ENCODE assay signal across 10 mouse cellular contexts in the genomic region with DNA sequence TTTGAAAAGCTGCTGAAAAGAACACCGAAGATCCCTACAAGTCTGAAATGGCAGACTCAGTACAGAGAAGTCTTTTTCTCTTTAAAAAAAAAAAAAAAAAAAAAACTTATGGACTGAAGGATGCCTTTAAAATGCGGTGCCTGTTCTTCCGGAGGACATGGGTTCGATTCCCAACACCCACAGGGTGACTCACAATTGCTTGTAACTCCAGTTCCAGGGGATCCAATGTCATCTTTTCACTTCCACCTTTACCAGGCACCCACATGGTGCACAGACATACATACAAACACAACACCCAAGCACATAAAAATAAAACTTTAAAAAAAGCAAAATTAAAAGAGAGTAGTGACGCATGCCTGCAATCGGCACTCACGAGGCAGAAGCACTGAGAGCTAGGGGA. TPM values are rescaled to one million over a fixed set of nuclear protein-coding genes. Genes with fewer than 3 reads are reported as not detected.
DNase-seq lines count a peak whose midpoint lies in the region; ATAC-seq and TF ChIP-seq lines count a peak whose summit lies in the region.
"Had no signal": no experiment of that assay in that cellular context is flagged by ENCODE, and none has a peak within 500 bp of the region (broad histone marks: within the 10 kb centered on the region; RNA-seq: fewer than 3 reads in every experiment).

No protein-coding gene starts in this region.

- peaks cover 30% of the 10 kb centered on the region for H3K27me3 ChIP-seq in erythroblast, embryonic 14.5 days (ENCODE audit: control insufficient read depth)
- peaks cover 6% of the 10 kb centered on the region; the same call in 1 of the 2 replicates for H3K27me3 ChIP-seq in thymus, adult 2 months (ENCODE audit: control insufficient read depth, insufficient read depth, low read length)
- peaks cover 24% of the 10 kb centered on the region for H3K27me3 ChIP-seq in liver, embryonic 14.5 days (ENCODE audit: control insufficient read depth, insufficient read depth, low read length)

- 93% methylated on average over 7 of the region's 7 CpGs for WGBS in thymus, adult 2 months
- 79% methylated on average over 7 of the region's 7 CpGs for WGBS in liver, embryonic 14.5 days (ENCODE audit: insufficient replicate concordance)

- TF ChIP-seq EP300 in liver, embryonic 14.5 days (IDR thresholded peaks at IDR 0.05; ENCODE audit: low read depth): no peak

- DNase-seq in thymus, postnatal 4 days: peak; percentile 6
- no peak for DNase-seq in thymus, adult 2 months
- no peak for DNase-seq in liver, embryonic 14.5 days (ENCODE audit: low read depth in 3 of 3, low spot score in 3 of 3)
- DNase-seq in frontal cortex, postnatal 25 days (ENCODE audit: low spot score in 2 of 2): no peak
- no peak for DNase-seq in left cerebral cortex, postnatal 4 days
- no peak for DNase-seq in left cerebral cortex, adult 18-20 months (ENCODE audit: low spot score in 2 of 2)
- DNase-seq: adrenal gland, postnatal 10 days; thymus, postnatal 25 days had no signal

- H3K27ac ChIP-seq in thymus, adult 2 months (ENCODE audit: control insufficient read depth, insufficient read depth, low read length): no peak overlapping the region
- H3K27ac ChIP-seq in liver, embryonic 14.5 days: no peak overlapping the region

- ATAC-seq in erythroblast, adult 5-6 weeks (replicated peaks; ENCODE audit: low FRiP score, poor library complexity, severe bottlenecking): no peak
- no peak for ATAC-seq in liver, embryonic 14.5 days (ENCODE audit: insufficient read depth)

- TF ChIP-seq CTCF in thymus, adult 2 months (IDR thresholded peaks at IDR 0.05; ENCODE audit: borderline replicate concordance, control insufficient read depth, extremely low read depth, insufficient read depth, low read length, poor library complexity): no peak
- TF ChIP-seq CTCF in liver, embryonic 14.5 days (IDR thresholded peaks at IDR 0.05; ENCODE audit: low read depth): no peak

- H3K4me3 ChIP-seq in erythroblast, embryonic 14.5 days (replicated peaks): peak overlapping the region; percentile 93
- no peak overlapping the region for H3K4me3 ChIP-seq in thymus, adult 2 months (ENCODE audit: control insufficient read depth, insufficient read depth, low read length)
- H3K4me3 ChIP-seq in liver, embryonic 14.5 days (ENCODE audit: insufficient read depth in 1 of 2, low read depth in 2 of 2, low read length in 2 of 2): peak overlapping the region in 1 of 2 experiments; percentile 86; a peak in 2 of 4 replicates

- intact Hi-C loops in left cerebral cortex, postnatal 4 days (cut with DNase I): no loop called here

- peak overlapping the region; percentile 86 for H3K4me2 ChIP-seq in liver, embryonic 14.5 days (ENCODE audit: low read depth)

- H3K9ac ChIP-seq in liver, embryonic 14.5 days (replicated peaks): no peak overlapping the region; the same call in 1 of the 2 replicates

- TF ChIP-seq POLR2A in thymus, adult 2 months (IDR thresholded peaks at IDR 0.05; ENCODE audit: control insufficient read depth, extremely low read depth, insufficient read depth, low read length, poor library complexity): no peak

- peaks cover 19% of the 10 kb centered on the region for H3K36me3 ChIP-seq in erythroblast, embryonic 14.5 days (ENCODE audit: control insufficient read depth)
- H3K36me3 ChIP-seq in thymus, adult 2 months (ENCODE audit: control insufficient read depth, insufficient read depth, low read length): no peaks in the 10 kb centered on the region
- H3K36me3 ChIP-seq in liver, embryonic 14.5 days (replicated peaks; ENCODE audit: control insufficient read depth, insufficient read depth, low read depth): no peaks in the 10 kb centered on the region; the same call in 1 of the 2 replicates

- no peaks in the 10 kb centered on the region; the same call in 1 of the 2 replicates for H3K9me3 ChIP-seq in erythroblast, embryonic 14.5 days (ENCODE audit: control insufficient read depth, low read length)
- H3K9me3 ChIP-seq in liver, embryonic 14.5 days (ENCODE audit: control insufficient read depth, low read length): no peaks in the 10 kb centered on the region

- H3K4me1 ChIP-seq in erythroblast, embryonic 14.5 days (ENCODE audit: control insufficient read depth): peaks cover 74% of the 10 kb centered on the region
- peaks cover 19% of the 10 kb centered on the region for H3K4me1 ChIP-seq in thymus, adult 2 months (replicated peaks; ENCODE audit: control insufficient read depth, insufficient read depth, low read length)
- peaks cover 27 to 48% of the 10 kb centered on the region in 2 experiments for H3K4me1 ChIP-seq in liver, embryonic 14.5 days (replicated peaks; ENCODE audit: control insufficient read depth in 2 of 2, insufficient read depth in 2 of 2, low read length in 1 of 2)

RNA-seq across cellular contexts. Expression of gene Mrpl52, which starts 1.0 kb away (rescaled TPM):
- polyA plus RNA-seq in erythroblast, embryonic 14.5 days (2012): 62.3 and 63.5 TPM in 2 replicates
- 36.8 and 40.3 TPM in 2 replicates for total RNA-seq in erythroblast, adult 5-6 weeks (2015; ENCODE audit: low replicate concordance)
- total RNA-seq in erythroblast, adult 5-6 weeks (2017; ENCODE audit: low replicate concordance): 18.0 and 27.6 TPM in 2 replicates
- 211 and 214 TPM in 2 replicates for polyA plus RNA-seq in thymus, adult 2 months (2012; rRNA removed)
- 107 and 177 TPM in 2 replicates for polyA plus RNA-seq in liver, embryonic 14.5 days (2012; rRNA removed)
- 218 and 228 TPM in 2 replicates for polyA plus RNA-seq in liver, embryonic 14.5 days (2014; fragmentation: Nextera tagmentation; extraction: Ambion mirVana)
- 100 to 1,000 TPM; 147 to 150 TPM for total RNA-seq in left cerebral cortex, postnatal 4 days (2021)
- total RNA-seq in left cerebral cortex, adult 18-20 months (2021): 10 to 100 TPM; 89.2 to 93.8 TPM

RNA-seq across cellular contexts. Expression of gene Mmp14, which starts 3.7 kb away (rescaled TPM):
- polyA plus RNA-seq in erythroblast, embryonic 14.5 days (2012): 0.10 and 0.18 TPM in 2 replicates
- 0.84 and 3.5 TPM in 2 replicates for total RNA-seq in erythroblast, adult 5-6 weeks (2015; ENCODE audit: low replicate concordance)
- total RNA-seq in erythroblast, adult 5-6 weeks (2017; ENCODE audit: low replicate concordance): 1.7 and 2.0 TPM in 2 replicates
- 76.5 and 89.3 TPM in 2 replicates for polyA plus RNA-seq in thymus, adult 2 months (2012; rRNA removed)
- polyA plus RNA-seq in liver, embryonic 14.5 days (2012; rRNA removed): 17.7 and 19.0 TPM in 2 replicates
- polyA plus RNA-seq in liver, embryonic 14.5 days (2014; fragmentation: Nextera tagmentation; extraction: Ambion mirVana): 14.4 and 15.5 TPM in 2 replicates
- total RNA-seq in left cerebral cortex, postnatal 4 days (2021): 10 to 100 TPM; 44.0 to 47.9 TPM
- 10 to 100 TPM; 12.0 to 12.6 TPM for total RNA-seq in left cerebral cortex, adult 18-20 months (2021)

RNA-seq across cellular contexts. Expression of gene Slc7a7, which starts 10.1 kb away (rescaled TPM):
- 0.06 TPM in 1 of 2 replicates, not detected in the other for polyA plus RNA-seq in erythroblast, embryonic 14.5 days (2012)
- total RNA-seq in erythroblast, adult 5-6 weeks (2015; ENCODE audit: low replicate concordance): 2.7 and 7.5 TPM in 2 replicates
- 5.6 and 6.0 TPM in 2 replicates for total RNA-seq in erythroblast, adult 5-6 weeks (2017; ENCODE audit: low replicate concordance)
- polyA plus RNA-seq in thymus, adult 2 months (2012; rRNA removed): 24.2 and 29.3 TPM in 2 replicates
- 7.8 and 8.7 TPM in 2 replicates for polyA plus RNA-seq in liver, embryonic 14.5 days (2012; rRNA removed)
- polyA plus RNA-seq in liver, embryonic 14.5 days (2014; fragmentation: Nextera tagmentation; extraction: Ambion mirVana): 4.9 and 6.2 TPM in 2 replicates
- 1 to 10 TPM; 2.2 to 3.7 TPM for total RNA-seq in left cerebral cortex, postnatal 4 days (2021)
- 1 to 10 TPM; 2.3 to 4.0 TPM for total RNA-seq in left cerebral cortex, adult 18-20 months (2021)

RNA-seq across cellular contexts. Expression of gene Lrp10, which starts 36.2 kb away (rescaled TPM):
- 15.3 and 15.9 TPM in 2 replicates for polyA plus RNA-seq in erythroblast, embryonic 14.5 days (2012)
- 6.7 and 10.9 TPM in 2 replicates for total RNA-seq in erythroblast, adult 5-6 weeks (2015; ENCODE audit: low replicate concordance)
- 12.2 and 13.9 TPM in 2 replicates for total RNA-seq in erythroblast, adult 5-6 weeks (2017; ENCODE audit: low replicate concordance)
- polyA plus RNA-seq in thymus, adult 2 months (2012; rRNA removed): 308 and 317 TPM in 2 replicates
- 12.8 and 12.9 TPM in 2 replicates for polyA plus RNA-seq in liver, embryonic 14.5 days (2012; rRNA removed)
- polyA plus RNA-seq in liver, embryonic 14.5 days (2014; fragmentation: Nextera tagmentation; extraction: Ambion mirVana): 11.1 and 17.2 TPM in 2 replicates
- 10 to 100 TPM; 39.6 to 39.8 TPM for total RNA-seq in left cerebral cortex, postnatal 4 days (2021)
- total RNA-seq in left cerebral cortex, adult 18-20 months (2021): 10 to 100 TPM; 21.1 to 22.2 TPM

RNA-seq across cellular contexts. Expression of gene Rem2, which starts 48.2 kb away (rescaled TPM):
- polyA plus RNA-seq in erythroblast, embryonic 14.5 days (2012): not detected in 2 replicates
- not detected in 2 replicates for total RNA-seq in erythroblast, adult 5-6 weeks (2015; ENCODE audit: low replicate concordance)
- not detected in 2 replicates for total RNA-seq in erythroblast, adult 5-6 weeks (2017; ENCODE audit: low replicate concordance)
- polyA plus RNA-seq in thymus, adult 2 months (2012; rRNA removed): 0.82 and 1.00 TPM in 2 replicates
- polyA plus RNA-seq in liver, embryonic 14.5 days (2012; rRNA removed): 0.09 and 0.12 TPM in 2 replicates
- 0.05 TPM in 1 of 2 replicates, not detected in the other for polyA plus RNA-seq in liver, embryonic 14.5 days (2014; fragmentation: Nextera tagmentation; extraction: Ambion mirVana)
- total RNA-seq in left cerebral cortex, postnatal 4 days (2021): 10 to 100 TPM; 15.0 to 17.2 TPM
- total RNA-seq in left cerebral cortex, adult 18-20 months (2021): 1 to 10 TPM; 4.2 to 7.5 TPM
